Mouse (Mus musculus): ENCODE measurements around the gene Inpp1.

Gene Inpp1

DNA sequence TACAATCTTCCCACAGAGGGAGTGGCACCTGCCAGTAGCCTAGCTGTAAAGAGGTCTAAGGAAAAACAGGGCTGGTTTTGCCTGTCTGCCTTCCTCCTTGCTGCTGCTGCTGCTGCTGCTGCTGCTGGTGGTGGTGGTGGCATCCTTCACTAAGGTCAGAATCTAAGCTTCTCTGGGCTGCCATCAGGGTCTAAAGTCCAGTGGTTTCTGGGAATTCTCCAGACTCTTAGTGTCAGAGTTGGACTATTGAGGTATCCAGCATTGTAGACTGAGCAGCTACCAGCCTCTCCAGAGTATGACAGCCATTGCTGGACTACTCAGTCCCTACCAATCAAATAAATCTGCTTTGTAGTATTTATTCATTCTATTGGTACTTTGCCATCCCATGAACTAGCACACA, 24.8 kb downstream of the Inpp1 start:
- no peak for DNase-seq (ENCODE audit: low read depth)

DNA sequence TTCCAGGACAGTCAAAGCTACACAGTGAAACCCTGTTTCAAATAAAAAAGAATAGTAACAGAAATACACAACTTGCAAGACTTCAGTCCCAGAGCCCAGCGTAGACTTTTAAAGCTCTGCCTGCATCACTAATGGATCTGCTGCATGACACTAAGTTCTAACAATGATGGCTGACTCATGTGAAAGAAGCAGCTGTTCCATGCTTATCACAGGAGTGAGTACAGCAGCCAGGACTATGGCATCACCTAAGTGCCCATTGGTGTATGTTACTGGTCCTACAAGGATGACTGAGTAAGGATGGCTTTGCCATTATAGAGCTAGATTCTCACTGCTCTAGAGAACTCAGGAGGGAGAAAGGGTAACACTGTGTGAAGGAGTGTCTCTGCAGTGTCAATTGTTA, 30.2 kb downstream of the Inpp1 start:
- DNase-seq (ENCODE audit: low read depth): no peak

DNA sequence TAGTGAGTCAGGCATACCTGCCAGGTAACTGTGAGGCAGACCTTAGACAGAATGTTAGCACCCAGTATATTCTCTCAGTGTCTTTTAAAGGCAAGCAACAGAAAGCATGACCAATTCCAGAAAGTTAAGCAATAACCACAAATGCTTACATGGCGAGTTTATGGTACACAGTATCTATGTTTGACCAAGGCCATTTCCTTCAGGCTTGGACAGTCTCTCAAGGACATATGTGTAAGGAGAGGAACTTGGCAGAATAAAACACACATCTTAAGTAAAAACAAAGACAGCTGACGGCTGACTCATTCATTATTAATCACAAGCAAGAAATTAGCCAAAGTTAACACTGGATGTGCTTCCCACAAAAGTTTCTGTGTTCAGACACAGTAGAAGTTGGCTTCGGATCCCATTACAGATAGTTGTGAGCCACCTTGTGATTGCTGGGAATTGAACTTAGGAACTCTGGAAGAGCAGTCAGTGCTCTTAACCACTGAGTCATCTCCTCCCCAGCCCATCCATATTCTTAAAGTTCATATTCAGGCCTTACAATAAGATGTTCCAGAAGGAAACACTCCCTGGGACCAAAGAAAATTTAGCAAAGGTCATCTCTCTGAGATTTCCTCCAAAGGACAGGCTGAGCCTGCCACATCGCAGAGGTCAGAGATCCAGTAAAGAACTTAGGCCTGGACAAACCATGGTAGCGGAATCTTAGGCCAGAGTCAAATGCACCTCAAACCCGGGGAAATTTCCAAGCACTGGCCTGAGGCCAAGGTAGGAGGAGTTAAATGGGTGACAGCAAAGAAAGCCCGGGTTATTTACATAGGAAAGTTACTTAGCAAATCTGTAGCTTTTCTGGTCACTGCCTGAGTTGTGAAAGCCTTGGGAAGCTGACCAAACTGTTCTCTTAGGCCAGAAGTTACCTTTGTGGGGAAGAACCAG, 52.0 kb downstream of the Inpp1 start:
- DNase-seq (ENCODE audit: low read depth): no peak

GRCm38 (mm10) chr1:52763894-52764809, 53.3 kb downstream of the Inpp1 start:
- DNase-seq (ENCODE audit: low read depth): no peak

DNA sequence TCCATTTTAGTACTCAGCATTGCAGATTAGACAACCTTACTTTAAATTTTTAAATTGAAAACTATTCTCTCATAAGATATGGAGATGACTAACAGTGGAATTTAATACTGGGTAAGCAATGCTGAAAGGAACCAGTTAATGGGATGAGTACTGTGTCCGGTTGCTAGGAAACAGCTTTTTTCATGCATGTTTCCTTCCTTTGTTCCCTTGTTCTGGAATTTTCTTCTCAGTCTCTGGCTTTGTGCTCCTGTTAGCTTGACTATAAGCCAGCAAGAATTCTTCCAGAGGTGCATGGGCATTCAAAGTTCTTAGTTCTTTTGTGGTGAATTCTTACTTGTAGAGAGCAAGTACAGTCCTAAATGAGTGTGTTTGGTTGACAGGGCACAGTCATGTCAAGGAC, 59.3 kb downstream of the Inpp1 start:
- DNase-seq (ENCODE audit: low read depth): no peak

DNA sequence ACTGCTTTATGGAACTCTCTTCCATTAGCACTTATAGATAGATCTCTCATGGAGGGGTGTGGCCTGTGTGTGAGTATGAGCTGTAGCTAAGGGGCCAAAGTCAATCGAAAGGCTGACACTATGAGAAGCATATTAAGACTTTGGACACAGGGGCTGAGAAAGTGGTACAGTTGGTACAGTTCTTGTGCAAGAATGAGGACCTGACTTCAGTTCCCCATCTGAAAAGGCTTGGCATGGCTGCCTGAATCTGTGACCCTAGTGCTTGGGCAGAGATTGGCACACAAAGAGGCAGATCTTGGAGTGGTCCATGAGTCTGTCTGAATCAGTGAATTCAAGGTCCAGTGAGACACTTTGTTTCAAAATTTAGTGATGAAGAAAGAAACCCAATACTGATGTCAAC, 63.2 kb downstream of the Inpp1 start:
- DNase-seq (ENCODE audit: low read depth): no peak

DNA sequence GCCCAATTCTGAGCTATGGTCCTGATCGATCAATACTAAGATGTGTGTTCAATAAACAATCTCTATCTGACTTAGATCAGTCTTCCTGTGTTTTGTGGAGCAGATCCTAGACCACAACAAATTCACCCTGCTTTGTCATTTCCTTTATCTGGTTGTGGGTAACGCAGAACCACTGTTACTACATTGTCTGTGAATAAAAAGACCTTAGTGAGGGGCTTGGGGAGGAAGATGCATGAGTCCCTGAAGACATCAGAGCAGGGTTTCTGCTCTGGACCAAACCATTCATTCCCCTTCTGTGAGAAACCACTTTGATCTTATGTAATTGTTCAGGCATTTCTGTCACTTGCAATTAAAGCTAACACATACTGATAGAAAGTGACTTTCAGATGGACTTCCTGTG, 63.7 kb downstream of the Inpp1 start:
- no peak for DNase-seq (ENCODE audit: low read depth)

DNA sequence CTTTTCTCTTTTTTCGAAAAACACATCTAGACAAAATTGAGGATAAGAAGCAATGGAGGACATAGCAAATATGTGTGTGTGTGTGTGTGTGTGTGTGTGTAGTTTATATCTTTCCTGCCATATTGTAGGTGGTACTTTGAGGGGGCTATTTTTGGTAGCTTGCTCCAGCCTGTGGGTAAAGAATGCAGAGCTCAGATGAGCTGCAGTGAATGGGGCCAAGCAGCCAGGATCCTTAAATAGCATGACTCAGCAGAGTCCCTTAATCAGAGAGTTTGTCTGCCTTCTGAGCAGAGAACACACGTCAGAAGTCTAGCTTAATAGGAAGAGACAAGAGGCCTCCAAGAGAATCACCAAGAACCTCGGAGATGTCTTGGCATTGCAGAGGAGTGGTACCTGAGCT, 64.8 kb downstream of the Inpp1 start:
- DNase-seq (ENCODE audit: low read depth): no peak

- DNase-seq (ENCODE audit: low read depth): no peak
These were observed 65.9 kb downstream of the Inpp1 start for GRCm38 (mm10) chr1:52751634-52752033.

DNA sequence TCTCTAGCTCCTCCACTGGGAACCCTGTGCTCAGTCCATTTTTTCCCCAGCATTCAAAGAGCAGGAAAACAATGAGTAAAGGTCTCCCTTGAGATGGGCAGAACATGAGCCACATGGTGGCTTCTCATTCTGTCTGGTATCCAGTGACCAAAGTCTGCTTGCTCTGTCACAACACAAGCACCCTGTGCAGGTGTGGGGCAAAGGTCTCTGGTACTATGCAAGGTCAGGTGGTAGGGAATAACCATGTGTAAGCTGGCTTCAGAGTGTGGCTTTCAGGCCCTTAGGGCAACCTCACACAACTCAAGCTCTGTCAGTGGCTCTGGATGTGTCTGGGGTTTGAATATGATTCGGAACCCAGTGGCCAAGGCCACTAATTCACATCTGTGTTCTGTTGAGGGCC, 67.5 kb downstream of the Inpp1 start:
- no peak for DNase-seq (ENCODE audit: low read depth)

GRCm38 (mm10) chr1:52748260-52748659, 69.2 kb downstream of the Inpp1 start:
- peak; percentile 66 for DNase-seq (ENCODE audit: low read depth)

- no peak for DNase-seq (ENCODE audit: low read depth)
These were observed 74.9 kb downstream of the Inpp1 start for GRCm38 (mm10) chr1:52742567-52742966.

Measured in c-Kit-positive CD71-negative TER-119-negative erythroid progenitor cells, embryonic 14.5 days (primary cell).